Mouse (Mus musculus) left cerebral cortex, postnatal 10 days (tissue): ENCODE results near the gene Ppfibp1. TPM values are rescaled to one million over a fixed set of nuclear protein-coding genes. Genes with fewer than 3 reads are reported as not detected.
A peak's percentile ranks its signal among the peaks of the same experiment; 100 is the strongest.

Experiments used
- DNase-seq, 2 experiments: peaks; one replicate each; pipeline ENCODE4 v3.0.0; 2021 to 2022; ENCODE audit warnings: low spot score in 2 of 2, mixed read lengths in 1 of 2; ENCODE audit errors: extremely low spot score in 1 of 2
- intact Hi-C: fragments of 180-260 bp; cut with DNase I; formaldehyde crosslinking; loops from one replicate; pipeline ENCODE4 v1.15.1; 2025
- total RNA-seq, 2 experiments: library from RNA; stranded (reverse); gene quantifications; 2 replicates each; pipeline ENCODE4 v1.2.3; 2021

Ppfibp1 gene
- total RNA-seq, 2 experiments from 2014 or later: 96.3 to 100 TPM

DNA sequence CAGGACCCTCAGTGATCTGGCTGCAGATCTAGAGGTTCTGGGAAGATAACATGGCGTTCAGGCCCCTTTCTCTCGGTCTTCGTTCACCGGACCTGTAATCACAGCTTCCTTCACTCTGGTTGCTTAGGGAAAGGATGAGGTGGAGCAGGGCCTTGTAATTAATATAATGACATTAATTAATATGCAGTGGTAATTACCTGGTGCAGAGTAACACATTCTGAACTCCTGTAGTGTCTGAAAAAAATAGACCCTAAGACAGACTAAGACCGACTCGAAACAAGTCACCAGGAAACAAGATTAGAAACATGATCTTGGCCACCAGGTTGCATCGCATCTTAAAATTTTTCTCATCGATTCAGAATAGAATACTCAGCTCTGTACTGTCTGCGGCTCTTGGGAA is 8.4 kb upstream of the Ppfibp1 start:
- no peak for DNase-seq
- intact Hi-C loops: no loop called here

DNA sequence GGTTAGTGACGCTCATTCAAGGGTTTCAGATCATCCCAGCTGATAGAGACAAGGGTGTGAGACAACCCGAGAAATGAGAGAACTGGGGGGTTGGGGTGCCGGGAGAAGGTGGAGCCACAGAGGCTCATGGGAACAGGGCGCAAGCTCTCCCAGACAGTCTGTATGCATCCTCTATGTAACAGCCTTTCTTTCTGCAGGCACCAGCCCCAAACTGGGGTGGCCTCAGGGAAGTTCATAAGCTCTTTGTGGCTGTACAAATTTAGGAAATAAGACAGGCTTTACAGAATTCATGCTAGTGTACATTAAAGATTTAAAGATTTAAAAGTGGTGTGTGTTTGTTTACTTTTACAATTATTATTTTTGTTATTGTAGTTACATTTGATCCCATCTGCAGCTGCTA is 8.0 kb upstream of the Ppfibp1 start:
- no peak for DNase-seq
- intact Hi-C loops: no loop called here

DNA sequence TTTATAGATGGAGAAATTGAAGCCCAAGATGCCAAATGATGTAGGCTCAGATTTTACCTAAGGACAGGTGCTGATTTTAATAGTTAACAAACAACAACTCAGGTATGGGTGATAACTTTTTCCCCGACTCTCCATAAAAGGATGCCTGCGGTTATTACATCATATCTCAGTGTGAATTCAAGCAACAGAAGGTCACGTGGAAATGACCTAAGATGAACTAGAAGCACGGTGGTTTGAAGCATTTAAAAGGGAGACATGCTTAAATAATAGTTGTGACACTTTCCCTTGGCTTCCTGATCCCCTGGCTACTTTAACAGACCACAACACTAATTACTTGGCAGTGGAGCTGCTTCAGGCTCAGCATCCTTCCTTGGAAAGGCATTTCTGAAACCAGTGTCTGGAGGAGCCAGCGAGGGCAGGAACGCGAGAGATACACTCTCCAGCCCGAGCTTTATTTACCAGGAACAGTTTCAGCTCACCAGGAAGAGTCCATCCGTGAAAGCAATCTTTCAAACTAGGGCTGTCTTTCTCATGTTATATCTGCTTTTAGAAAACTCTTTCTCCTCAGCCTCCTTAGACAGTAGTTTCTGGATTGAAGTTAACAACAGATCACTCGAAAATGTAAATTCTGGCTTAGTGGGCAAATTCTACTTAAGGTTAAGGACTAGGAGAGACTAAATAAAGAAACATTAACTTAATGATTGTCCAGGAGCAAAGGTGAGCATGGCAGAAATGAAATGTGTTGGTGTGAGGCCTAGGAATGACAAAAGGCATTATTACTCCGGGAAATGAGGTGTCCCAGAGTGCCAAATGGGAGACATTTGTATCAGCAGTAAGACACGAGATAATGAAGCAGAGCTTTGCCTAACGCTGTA is 6.2 kb upstream of the Ppfibp1 start:
- intact Hi-C loops: no loop called here
- no peak for DNase-seq

DNA sequence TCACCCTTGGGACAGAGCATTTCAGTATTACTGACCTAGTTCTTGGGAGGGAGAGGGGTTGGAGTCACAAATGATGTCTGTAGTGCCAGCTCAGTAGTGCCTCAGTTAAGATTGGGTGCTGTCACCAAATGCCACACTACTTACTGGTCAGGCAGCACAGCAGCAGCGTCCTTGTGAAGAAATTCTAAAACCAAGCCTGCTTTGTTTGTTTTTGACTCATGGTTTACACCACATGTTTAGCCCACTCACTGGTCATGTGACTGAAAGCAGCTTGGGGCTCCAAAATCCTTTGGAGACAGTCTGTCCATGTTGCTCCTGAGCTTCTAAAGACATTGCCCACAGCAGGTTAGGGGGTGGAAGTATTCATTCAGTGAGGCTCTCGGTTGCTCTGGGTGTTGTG is 4.9 kb upstream of the Ppfibp1 start:
- intact Hi-C loops: no loop called here
- no peak for DNase-seq

DNA sequence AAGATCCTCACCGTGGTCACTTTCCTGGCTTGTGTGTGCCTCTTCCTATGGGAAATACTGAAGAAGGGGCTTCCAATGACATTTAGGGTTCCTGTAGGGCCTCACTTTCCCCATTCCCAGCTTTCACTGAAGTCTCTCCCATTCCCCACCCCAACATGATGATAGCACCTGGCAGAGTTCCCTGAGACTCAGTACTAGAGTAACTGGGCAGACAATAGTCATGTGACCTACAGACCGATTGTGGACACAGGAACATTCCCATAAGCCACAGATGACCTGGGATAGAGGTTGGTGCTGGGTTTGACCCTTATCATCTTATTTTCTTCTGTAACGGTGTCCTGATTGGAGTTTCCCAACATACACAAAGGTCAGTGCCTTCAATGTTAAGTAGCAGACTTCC is 4.1 kb upstream of the Ppfibp1 start:
- intact Hi-C loops: no loop called here

DNA sequence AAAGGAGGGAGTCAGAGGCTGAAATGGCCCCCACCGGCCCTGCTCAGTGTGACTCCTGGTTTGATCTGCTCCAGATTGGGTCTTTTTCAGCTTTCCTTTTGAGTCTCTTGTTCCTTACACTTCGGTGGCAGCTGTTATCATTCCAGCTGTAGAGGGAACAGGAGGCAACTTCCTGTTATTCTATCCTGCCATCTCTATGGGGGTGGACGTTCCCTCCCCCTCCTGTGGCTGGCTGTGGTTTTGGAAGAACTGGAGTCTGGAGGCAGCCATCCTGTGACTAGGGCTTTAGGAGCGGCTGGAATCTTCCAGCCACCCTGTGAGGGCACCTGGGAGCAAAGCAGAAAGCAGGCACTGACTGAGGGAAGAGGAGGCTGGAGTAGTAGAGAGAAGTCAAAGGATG is 3.4 kb upstream of the Ppfibp1 start:
- peak in 1 of 2 experiments; percentile 49 for DNase-seq
- intact Hi-C loops: no loop called here

More for the DNA sequence above, 4.1 kb upstream of the Ppfibp1 start:
- no peak for DNase-seq

DNA sequence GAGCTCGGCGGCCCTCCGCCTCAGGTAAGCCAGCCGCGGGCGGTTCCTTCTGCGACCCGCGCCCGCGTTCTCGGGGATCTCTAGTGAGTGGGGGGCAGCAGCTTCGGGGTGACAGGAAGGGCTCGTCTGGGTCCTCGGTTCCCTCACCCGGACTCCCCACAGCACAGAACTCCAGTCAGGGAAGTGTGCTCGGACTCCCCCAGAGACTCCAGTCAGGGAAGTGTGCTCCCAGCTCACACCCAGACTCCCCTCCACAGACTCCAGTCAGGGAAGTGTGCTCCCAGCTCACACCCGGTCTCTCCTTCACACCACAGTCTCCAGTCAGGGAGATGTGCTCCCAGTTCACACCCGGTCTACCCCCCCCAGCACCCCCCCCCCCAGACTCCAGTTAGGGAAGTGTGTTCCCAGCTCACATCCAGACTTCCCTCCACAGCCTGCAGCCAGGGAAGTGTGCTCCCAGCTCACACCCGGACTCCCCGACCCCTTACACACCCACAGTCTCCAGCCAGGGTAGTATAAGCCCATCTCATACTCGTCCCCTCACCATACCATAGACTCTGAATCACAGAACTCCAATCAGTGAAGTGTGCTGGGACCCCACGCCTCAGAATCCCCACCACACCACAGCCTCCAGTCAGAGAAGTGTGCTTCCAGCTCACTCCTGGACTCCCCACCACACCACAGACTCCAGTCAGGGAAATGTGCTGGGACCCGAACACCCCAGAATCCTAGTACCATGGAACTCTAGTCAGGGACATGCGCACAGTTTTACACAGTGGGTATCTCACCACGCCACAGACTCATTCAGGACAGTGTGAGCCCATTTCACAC is 588 bp downstream of the Ppfibp1 start:
- no peak for DNase-seq

DNA sequence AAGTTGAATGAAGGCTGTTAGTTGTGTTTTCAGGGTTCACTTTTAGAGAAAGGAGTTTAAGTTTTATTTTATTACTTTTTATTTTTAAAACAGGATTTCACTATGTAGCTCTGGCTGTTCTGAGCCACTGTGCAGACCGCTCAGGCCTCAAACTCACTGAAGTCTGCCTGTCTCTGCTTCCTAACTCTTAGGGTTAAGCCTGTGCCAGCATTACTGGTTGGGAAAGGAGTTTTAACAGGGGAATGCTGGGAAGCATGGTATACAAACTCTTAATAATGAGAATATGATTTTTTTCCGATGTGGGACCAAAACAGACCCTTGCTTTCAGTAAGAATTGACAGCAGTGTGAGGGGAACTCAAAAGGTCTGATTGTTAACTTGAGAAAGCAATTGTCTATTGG is 1.9 kb downstream of the Ppfibp1 start:
- intact Hi-C loops: no loop called here
- DNase-seq: no peak

More for the DNA sequence above, 588 bp downstream of the Ppfibp1 start:
- intact Hi-C loops: no loop called here

DNA sequence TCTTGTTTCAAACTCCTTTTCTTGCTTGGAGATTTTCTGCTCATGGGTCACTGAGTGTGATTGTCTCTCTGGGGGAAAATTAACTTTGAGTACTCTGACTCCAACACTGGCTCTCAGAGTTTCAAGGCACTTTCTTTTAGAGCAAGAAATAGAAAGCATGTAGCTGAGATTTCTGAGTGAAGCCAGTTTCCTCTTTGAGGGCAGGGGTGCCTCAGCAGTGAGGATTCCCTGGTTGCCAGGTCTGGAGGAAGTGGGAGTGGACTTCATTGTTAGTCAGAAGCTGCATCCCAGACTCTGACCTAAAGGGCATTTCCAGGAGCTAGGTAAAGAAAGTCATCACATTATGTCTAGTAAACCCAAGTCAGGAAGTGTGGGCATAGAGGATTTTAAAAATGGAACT is 2.3 kb downstream of the Ppfibp1 start:
- no peak for DNase-seq
- intact Hi-C loops: no loop called here

DNA sequence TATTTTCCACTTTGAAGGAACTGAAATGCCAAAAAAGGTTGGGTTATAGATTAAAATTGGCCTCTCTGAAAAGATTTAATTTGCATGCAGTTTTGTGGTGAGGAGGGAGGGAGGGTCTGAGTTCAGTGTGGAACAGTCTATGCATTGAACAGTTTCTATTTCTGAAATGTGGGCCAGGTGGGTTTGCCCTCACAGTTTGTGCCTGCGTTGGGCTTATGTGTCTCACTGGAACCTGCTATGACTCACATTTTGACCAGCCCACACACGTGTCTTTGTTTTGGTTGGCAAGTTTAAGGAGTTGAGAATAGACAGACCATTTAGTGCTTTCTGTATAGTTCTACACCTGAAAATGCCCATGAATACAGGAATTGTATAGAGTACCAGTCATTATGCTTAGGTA is 5.6 kb downstream of the Ppfibp1 start:
- no peak for DNase-seq
- intact Hi-C loops: no loop called here

DNA sequence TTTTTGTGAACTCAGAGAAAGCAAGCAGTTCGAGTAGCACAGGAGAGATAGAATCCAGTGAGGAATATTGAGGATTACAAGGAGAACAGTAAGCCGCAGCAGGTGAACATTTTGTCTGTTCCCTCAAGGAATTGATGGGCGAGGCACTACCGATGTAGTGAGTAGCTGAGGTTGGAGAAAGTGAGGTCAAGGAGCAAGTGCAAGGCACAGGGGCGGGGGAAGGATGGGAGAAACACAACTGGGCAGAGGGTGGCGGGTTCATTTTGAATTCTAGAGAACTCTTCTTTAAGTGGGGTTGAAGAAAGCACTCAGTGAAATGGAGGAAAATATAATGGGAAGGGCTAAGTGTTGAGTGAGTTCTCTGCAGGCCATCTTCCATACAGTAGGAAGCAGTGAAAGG is 10.4 kb downstream of the Ppfibp1 start:
- no peak for DNase-seq
- intact Hi-C loops: no loop called here

DNA sequence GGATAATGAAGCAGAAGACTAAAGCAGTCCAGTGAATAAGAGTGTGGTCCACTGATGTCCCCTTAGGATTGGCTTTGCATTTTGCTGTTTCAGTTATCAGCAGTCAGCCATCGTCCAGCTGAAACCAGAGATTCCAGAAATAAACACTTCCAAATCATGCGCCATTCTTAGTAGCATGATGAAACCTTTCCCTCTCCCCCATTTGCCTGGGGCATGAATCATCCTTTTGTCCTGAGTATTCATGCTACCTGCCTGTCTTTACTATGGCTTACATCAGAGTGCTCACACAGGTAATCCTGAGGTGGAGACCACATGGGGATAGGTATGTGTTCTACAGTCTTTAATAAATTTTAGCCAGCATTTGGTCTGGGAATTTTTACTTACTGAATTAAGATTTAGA is 11.4 kb downstream of the Ppfibp1 start:
- no peak for DNase-seq
- intact Hi-C loops: no loop called here

DNA sequence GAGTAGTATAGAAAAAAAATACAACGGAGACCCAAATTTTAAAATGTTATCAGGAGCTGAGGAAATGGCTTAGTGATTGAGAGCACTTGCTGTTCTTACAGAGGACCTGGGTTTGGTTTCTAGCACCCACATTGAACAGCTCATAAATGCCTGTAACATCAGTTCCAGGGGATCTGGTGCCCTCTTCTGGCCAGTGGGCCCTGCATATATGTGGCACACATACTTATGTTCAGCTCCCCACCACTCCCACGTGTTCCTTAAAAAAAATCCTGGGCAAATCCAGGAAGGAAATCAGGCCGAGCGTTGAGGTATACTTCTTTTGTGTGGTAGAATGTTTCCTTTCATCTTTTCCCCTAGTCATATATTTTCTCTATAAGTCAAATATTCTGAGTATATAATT is 13.6 kb downstream of the Ppfibp1 start:
- intact Hi-C loops: no loop called here
- DNase-seq: no peak

DNA sequence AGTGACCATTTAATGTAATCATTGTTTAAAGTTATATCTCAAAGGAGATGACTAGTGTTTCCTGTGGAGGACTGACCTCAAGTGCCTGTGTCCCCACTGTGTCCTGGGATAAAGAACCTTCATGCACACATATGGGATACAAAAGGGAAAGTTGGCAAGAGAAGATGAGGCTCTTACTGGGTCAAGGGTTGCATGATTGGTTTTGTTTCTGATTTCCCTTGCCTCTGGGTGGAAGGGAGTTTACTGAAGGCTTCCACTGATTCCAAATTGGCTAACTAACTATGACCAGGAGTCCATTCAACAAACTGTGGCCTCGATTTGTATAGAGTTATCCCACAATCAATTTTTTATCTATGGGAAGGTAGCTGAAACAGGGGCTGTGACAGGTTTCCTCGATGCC is 15.3 kb downstream of the Ppfibp1 start:
- intact Hi-C loops: no loop called here
- no peak for DNase-seq

DNA sequence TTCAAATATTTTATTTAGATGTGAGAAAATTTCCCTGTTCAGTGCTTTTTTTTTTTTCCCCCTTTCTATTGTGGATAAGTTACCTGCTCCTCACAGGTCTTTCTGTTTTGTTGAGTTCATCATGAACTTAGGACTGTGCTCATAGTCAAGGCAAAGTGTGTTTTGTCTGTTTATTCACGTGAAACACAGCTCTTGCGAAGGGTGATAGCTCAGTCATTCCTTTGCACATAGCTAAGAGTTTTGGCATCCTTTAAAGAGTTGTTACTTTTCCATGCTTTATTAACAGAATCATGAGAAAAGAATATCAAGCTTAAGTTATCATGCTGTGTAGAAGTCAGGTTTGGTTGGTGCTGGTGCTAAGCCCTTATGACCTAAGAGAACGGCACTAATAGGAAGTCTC is 16.4 kb downstream of the Ppfibp1 start:
- intact Hi-C loops: no loop called here
- no peak for DNase-seq

DNA sequence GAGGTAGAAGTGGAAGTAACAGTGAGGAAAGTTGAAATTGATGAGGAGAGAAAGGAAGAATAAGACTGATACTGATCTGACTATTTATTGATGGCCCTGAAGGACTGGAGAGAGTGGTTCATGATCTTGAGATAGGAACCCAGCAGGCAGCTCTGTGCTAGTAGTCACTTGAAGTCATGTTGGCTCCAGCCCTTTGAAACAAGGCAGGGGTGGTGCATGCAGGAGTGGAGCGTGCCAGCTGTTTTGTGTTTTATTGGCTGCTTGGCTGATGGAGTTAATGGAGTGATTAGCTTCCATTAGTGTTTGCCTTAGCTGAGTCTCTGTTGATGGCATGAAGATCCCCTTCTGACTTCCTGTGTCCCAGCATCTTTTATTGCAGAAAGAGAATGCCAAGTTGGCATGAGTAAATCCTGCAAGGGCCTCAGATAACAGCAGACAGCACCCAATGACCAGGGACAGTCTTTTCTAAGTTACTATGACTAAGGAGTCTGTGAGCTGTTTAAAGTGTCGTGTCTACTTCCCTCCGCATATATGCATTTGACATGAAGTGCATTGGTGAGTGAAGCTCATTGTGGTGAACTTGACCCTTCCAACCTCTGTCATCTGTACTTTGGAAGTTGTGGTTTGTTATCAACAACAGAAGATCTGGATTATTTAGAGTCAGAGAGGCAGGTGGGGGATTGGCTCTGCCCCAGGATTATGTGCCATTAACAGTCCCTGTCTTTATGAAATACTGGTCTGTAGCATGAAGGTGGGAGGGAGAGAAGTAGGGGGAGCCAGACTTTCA is 17.9 kb downstream of the Ppfibp1 start:
- intact Hi-C loops: no loop called here
- DNase-seq: no peak

DNA sequence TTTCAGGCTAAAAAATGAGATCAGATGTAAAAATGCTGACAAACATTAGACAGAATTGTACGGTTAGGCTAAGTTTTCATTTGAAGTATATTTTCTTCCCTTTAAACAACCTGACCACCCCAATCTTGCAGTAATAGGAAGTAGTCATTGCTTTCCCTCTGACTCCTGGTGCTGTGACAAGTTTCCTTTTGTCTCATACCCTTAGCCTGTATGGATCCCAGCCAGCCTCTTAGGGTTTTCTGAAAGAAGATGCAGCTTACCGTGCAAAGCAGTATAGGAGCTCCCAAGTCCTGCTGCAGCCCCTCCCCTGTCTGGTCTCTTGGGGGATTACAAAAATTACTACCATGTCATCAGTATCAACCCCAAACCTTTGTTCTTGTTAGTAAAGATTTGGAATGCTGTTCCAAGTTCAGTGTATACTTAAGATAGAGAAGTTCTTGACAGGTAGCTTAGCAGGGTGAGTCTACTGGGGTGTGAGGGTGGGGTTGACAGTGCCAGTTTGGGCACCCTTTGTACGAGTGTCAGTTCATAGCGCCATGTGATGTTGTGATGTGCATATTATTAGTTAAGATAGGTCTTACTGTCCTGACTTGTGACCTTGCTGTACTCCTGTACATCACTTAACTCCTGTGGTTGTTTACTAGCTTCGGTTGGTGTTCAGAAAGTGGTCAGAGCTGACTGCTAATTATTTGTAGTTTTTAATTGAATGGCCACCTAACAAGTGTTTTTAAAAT is 18.9 kb downstream of the Ppfibp1 start:
- no peak for DNase-seq
- intact Hi-C loops: no loop called here

DNA sequence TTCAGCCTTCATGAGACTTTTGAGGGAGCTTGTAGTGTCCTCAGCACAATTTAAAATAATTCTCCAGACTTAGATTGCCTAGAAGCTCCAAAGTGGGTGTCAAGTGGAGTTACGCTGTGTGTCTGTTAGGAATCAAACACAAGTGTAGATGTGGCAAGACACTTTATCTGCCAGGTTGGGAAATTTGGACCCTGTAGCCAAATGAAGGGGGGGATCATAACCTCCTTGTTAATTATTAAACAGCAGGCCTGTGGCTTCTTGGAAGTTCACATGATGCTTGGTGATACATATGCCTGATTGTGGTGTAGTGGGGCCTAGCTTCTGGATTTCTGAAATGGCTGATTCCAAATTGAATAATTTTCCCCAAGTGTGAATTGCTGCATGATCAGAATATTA is 19.5 kb downstream of the Ppfibp1 start:
- intact Hi-C loops: no loop called here
- DNase-seq: no peak

DNA sequence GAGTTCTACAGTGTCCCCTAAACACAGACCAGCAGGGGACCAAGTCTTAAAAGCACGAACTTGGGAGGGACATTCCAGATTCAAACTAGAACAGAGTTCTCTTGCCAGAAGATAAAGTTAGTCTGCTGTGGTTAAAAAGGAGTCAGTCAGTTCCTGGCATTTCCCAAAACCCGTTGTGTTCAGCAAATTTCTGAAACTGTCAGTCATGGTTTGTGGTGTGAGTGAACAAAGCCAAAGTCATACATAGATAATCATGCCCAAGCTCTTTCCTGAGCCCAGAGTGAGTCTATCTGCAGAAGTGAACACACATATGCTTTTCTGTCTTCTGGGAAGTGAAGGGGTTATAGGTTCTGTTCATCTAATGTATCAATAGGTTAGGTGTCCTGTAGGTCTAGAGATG is 20.5 kb downstream of the Ppfibp1 start:
- no peak for DNase-seq
- intact Hi-C loops: no loop called here
